Mouse (Mus musculus) liver, embryonic 14.5 days (tissue): Measurements from ENCODE around the gene Stard13.

Source experiments
- CTCF ChIP-seq: IDR thresholded peaks from 2 replicates; pipeline ENCODE4 v1.5.1; 2016; ENCODE audit warnings: antibody characterized with exemption, low read depth, control low read depth
- EP300 ChIP-seq: IDR thresholded peaks from 2 replicates; pipeline ENCODE4 v1.6.1; 2016; ENCODE audit warnings: antibody characterized with exemption, low read depth

GRCm38 (mm10) chr5:151027171-151027570 lies 206.5 kb downstream of the Stard13 start:
- TF ChIP-seq CTCF (no peak), EP300 (no peak)
